Mouse (Mus musculus): ENCODE data around the gene Paqr4.

DNA sequence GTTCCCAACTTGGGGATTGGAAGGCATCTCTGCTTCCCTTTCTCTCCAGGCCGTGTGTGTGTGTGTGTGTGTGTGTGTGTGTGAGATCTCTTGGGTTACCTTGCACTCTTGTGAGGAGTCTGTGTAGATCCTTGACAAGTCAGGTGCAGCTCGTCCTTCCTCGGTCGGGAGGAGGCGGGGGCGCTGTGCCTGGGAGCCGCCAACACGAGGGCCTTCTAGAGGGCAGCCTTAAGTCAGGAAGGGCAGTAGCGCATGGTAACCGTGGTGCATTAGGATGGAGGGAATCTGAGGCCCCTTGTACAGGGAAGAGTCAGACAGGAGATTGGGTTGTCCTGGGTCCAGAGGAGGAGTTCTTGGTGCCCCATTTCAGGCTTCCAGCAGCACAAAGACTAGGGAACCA, 35.5 kb upstream of the Paqr4 start:
- TF ChIP-seq CTCF (IDR thresholded peaks at IDR 0.05; ENCODE audit: borderline replicate concordance, insufficient read depth, low read length): no peak
- no peak for TF ChIP-seq POLR2A (IDR thresholded peaks at IDR 0.05; ENCODE audit: low read depth, low read length)
